Mouse (Mus musculus): ENCODE measurements at regions not wholly inside any gene's neighbourhood (a gene's known extent, or its start where the extent isn't known, plus 50 kb on each side); places are given as distances from the start of the nearest gene placed in this dataset.
"Not testable (repeated sequence)": the region's sequence is repeated elsewhere in the genome, so short reads cannot be mapped to it uniquely, and the experiment has no call there.

GRCm38 (mm10) chrX:50607636-50608035, 179.3 kb upstream of the Olfr1324 start:
- peaks cover 7% of the 10 kb centered on the region; the same call in 1 of the 2 replicates for H3K36me3 ChIP-seq (replicated peaks; ENCODE audit: control insufficient read depth, insufficient read depth)
- H3K4me2 ChIP-seq (replicated peaks): no peak overlapping the region
- H3K9ac ChIP-seq: no peak overlapping the region
- no peak overlapping the region for H3K27ac ChIP-seq
- no peak overlapping the region for H3K4me3 ChIP-seq (replicated peaks; ENCODE audit: low read length)
- no peak for ATAC-seq (ENCODE audit: low FRiP score)
- H3K4me1 ChIP-seq (replicated peaks; ENCODE audit: control insufficient read depth, insufficient read depth, low read length): no peaks in the 10 kb centered on the region
- DNase-seq (ENCODE audit: low spot score): peak; percentile 66
- H3K27me3 ChIP-seq (ENCODE audit: control insufficient read depth, insufficient read depth, low read length): no peaks in the 10 kb centered on the region
- H3K9me3 ChIP-seq (ENCODE audit: control insufficient read depth, low read length): no peaks in the 10 kb centered on the region
- 66% methylated on average over 7 of the region's 7 CpGs for WGBS

GRCm38 (mm10) chrX:50605517-50605916, 177.2 kb upstream of the Olfr1324 start:
- H3K27me3 ChIP-seq (ENCODE audit: control insufficient read depth, insufficient read depth, low read length); H3K4me3 ChIP-seq (replicated peaks; ENCODE audit: low read length); H3K4me1 ChIP-seq (replicated peaks; ENCODE audit: control insufficient read depth, insufficient read depth, low read length); H3K9me3 ChIP-seq (ENCODE audit: control insufficient read depth, low read length); H3K9ac ChIP-seq; H3K36me3 ChIP-seq (replicated peaks; ENCODE audit: control insufficient read depth, insufficient read depth): not testable (repeated sequence)
- 76% methylated on average over 2 of the region's 2 CpGs for WGBS
- ATAC-seq (ENCODE audit: low FRiP score) (0 out of 2 replicates have a peak, but pooled peaks have one; percentile 51), DNase-seq (ENCODE audit: low spot score) (peak; percentile 76)
- Histone ChIP-seq H3K4me2 (replicated peaks) (peak overlapping the region; percentile 25; the same call in 1 of the 2 replicates), H3K27ac (peak overlapping the region; percentile 43; the same call in 1 of the 2 replicates)

- H3K27me3 ChIP-seq (ENCODE audit: control insufficient read depth, insufficient read depth, low read length); H3K4me1 ChIP-seq (replicated peaks; ENCODE audit: control insufficient read depth, insufficient read depth, low read length); DNase-seq (ENCODE audit: low spot score); H3K4me3 ChIP-seq (replicated peaks; ENCODE audit: low read length); H3K9ac ChIP-seq; H3K9me3 ChIP-seq (ENCODE audit: control insufficient read depth, low read length); ATAC-seq (ENCODE audit: low FRiP score): not testable (repeated sequence)
- peak overlapping the region; percentile 25; the same call in 1 of the 2 replicates for H3K4me2 ChIP-seq (replicated peaks)
- H3K36me3 ChIP-seq (replicated peaks; ENCODE audit: control insufficient read depth, insufficient read depth): 0 out of 2 replicates have a peak, but pooled peaks cover 11% of the 10 kb centered on the region
- H3K27ac ChIP-seq: peak overlapping the region; percentile 43
- WGBS: 79% methylated on average over 4 of the region's 4 CpGs
Observed at GRCm38 (mm10) chrX:50604995-50605394, 176.7 kb upstream of the Olfr1324 start.

GRCm38 (mm10) chrX:50602881-50603280, 174.6 kb upstream of the Olfr1324 start:
- H3K4me1 ChIP-seq (replicated peaks; ENCODE audit: control insufficient read depth, insufficient read depth, low read length); ATAC-seq (ENCODE audit: low FRiP score); H3K27me3 ChIP-seq (ENCODE audit: control insufficient read depth, insufficient read depth, low read length); H3K9me3 ChIP-seq (ENCODE audit: control insufficient read depth, low read length): not testable (repeated sequence)
- peak overlapping the region; percentile 22 for H3K4me3 ChIP-seq (replicated peaks; ENCODE audit: low read length)
- WGBS: 71% methylated on average over 3 of the region's 3 CpGs
- H3K9ac ChIP-seq: peak overlapping the region; percentile 46; the same call in 1 of the 2 replicates
- DNase-seq (ENCODE audit: low spot score): peak; percentile 81
- 0 out of 2 replicates have a peak, but pooled peaks cover 10% of the 10 kb centered on the region for H3K36me3 ChIP-seq (replicated peaks; ENCODE audit: control insufficient read depth, insufficient read depth)
- peak overlapping the region; percentile 36 for H3K4me2 ChIP-seq (replicated peaks)
- H3K27ac ChIP-seq: peak overlapping the region; percentile 59

GRCm38 (mm10) chrX:50602461-50602875, 174.2 kb upstream of the Olfr1324 start:
- 0 out of 2 replicates have a peak, but pooled peaks cover 13% of the 10 kb centered on the region for H3K36me3 ChIP-seq (replicated peaks; ENCODE audit: control insufficient read depth, insufficient read depth)
- H3K9ac ChIP-seq: peak overlapping the region; percentile 46; the same call in 1 of the 2 replicates
- H3K27me3 ChIP-seq (ENCODE audit: control insufficient read depth, insufficient read depth, low read length); ATAC-seq (ENCODE audit: low FRiP score); H3K9me3 ChIP-seq (ENCODE audit: control insufficient read depth, low read length); H3K4me1 ChIP-seq (replicated peaks; ENCODE audit: control insufficient read depth, insufficient read depth, low read length): not testable (repeated sequence)
- peak; percentile 25 for DNase-seq (ENCODE audit: low spot score)
- H3K27ac ChIP-seq: peak overlapping the region; percentile 59
- peak overlapping the region; percentile 22 for H3K4me3 ChIP-seq (replicated peaks; ENCODE audit: low read length)
- WGBS: 68% methylated on average over 9 of the region's 9 CpGs
- peak overlapping the region; percentile 36 for H3K4me2 ChIP-seq (replicated peaks)

GRCm38 (mm10) chrX:50600262-50600661, 172.0 kb upstream of the Olfr1324 start:
- Histone ChIP-seq H3K36me3 (replicated peaks; ENCODE audit: control insufficient read depth, insufficient read depth) (0 out of 2 replicates have a peak, but pooled peaks cover 12% of the 10 kb centered on the region), H3K27ac (peak overlapping the region; percentile 78), H3K9ac (peak overlapping the region; percentile 44), H3K4me2 (replicated peaks) (peak overlapping the region; percentile 45), H3K4me3 (replicated peaks; ENCODE audit: low read length) (peak overlapping the region; percentile 24)
- not testable (repeated sequence) for H3K27me3 ChIP-seq (ENCODE audit: control insufficient read depth, insufficient read depth, low read length); H3K9me3 ChIP-seq (ENCODE audit: control insufficient read depth, low read length); H3K4me1 ChIP-seq (replicated peaks; ENCODE audit: control insufficient read depth, insufficient read depth, low read length)
- 71% methylated on average over 3 of the region's 3 CpGs for WGBS
- ATAC-seq (ENCODE audit: low FRiP score) (peak; percentile 40; the same call in 1 of the 2 replicates), DNase-seq (ENCODE audit: low spot score) (peak; percentile 86)

GRCm38 (mm10) chrX:50599780-50600179, 171.5 kb upstream of the Olfr1324 start:
- peak overlapping the region; percentile 78 for H3K27ac ChIP-seq
- H3K4me2 ChIP-seq (replicated peaks): peak overlapping the region; percentile 45
- 77% methylated on average over 4 of the region's 4 CpGs for WGBS
- no peaks in the 10 kb centered on the region for H3K4me1 ChIP-seq (replicated peaks; ENCODE audit: control insufficient read depth, insufficient read depth, low read length)
- peak overlapping the region; percentile 24 for H3K4me3 ChIP-seq (replicated peaks; ENCODE audit: low read length)
- H3K9me3 ChIP-seq (ENCODE audit: control insufficient read depth, low read length): no peaks in the 10 kb centered on the region
- DNase-seq (ENCODE audit: low spot score): peak; percentile 65
- 0 out of 2 replicates have a peak, but pooled peaks cover 12% of the 10 kb centered on the region for H3K36me3 ChIP-seq (replicated peaks; ENCODE audit: control insufficient read depth, insufficient read depth)
- peak overlapping the region; percentile 44 for H3K9ac ChIP-seq
- ATAC-seq (ENCODE audit: low FRiP score): no peak
- H3K27me3 ChIP-seq (ENCODE audit: control insufficient read depth, insufficient read depth, low read length): no peaks in the 10 kb centered on the region

GRCm38 (mm10) chrX:50597626-50598025, 169.3 kb upstream of the Olfr1324 start:
- Histone ChIP-seq H3K36me3 (replicated peaks; ENCODE audit: control insufficient read depth, insufficient read depth) (peaks cover 19% of the 10 kb centered on the region; the same call in 1 of the 2 replicates), H3K27ac (peak overlapping the region; percentile 66), H3K4me2 (replicated peaks) (peak overlapping the region; percentile 32)
- H3K9ac ChIP-seq; ATAC-seq (ENCODE audit: low FRiP score); H3K27me3 ChIP-seq (ENCODE audit: control insufficient read depth, insufficient read depth, low read length); H3K9me3 ChIP-seq (ENCODE audit: control insufficient read depth, low read length); H3K4me1 ChIP-seq (replicated peaks; ENCODE audit: control insufficient read depth, insufficient read depth, low read length); DNase-seq (ENCODE audit: low spot score); H3K4me3 ChIP-seq (replicated peaks; ENCODE audit: low read length): not testable (repeated sequence)
- WGBS: 76% methylated on average over 3 of the region's 3 CpGs

GRCm38 (mm10) chrX:50597105-50597504, 168.8 kb upstream of the Olfr1324 start:
- 64% methylated on average over 6 of the region's 6 CpGs for WGBS
- H3K36me3 ChIP-seq (replicated peaks; ENCODE audit: control insufficient read depth, insufficient read depth): peaks cover 19% of the 10 kb centered on the region; the same call in 1 of the 2 replicates
- DNase-seq (ENCODE audit: low spot score): peak; percentile 69
- H3K27ac ChIP-seq: peak overlapping the region; percentile 66
- no peak overlapping the region for H3K9ac ChIP-seq
- no peaks in the 10 kb centered on the region for H3K4me1 ChIP-seq (replicated peaks; ENCODE audit: control insufficient read depth, insufficient read depth, low read length)
- ATAC-seq (ENCODE audit: low FRiP score): no peak
- no peaks in the 10 kb centered on the region for H3K27me3 ChIP-seq (ENCODE audit: control insufficient read depth, insufficient read depth, low read length)
- H3K9me3 ChIP-seq (ENCODE audit: control insufficient read depth, low read length): no peaks in the 10 kb centered on the region
- peak overlapping the region; percentile 32 for H3K4me2 ChIP-seq (replicated peaks)
- no peak overlapping the region for H3K4me3 ChIP-seq (replicated peaks; ENCODE audit: low read length)

Measured in hindbrain, embryonic 14.5 days (tissue).